Mouse (Mus musculus): ENCODE measurements around the gene Fstl4.
"Not testable (repeated sequence)": the region's sequence is repeated elsewhere in the genome, so short reads cannot be mapped to it uniquely, and the experiment has no call there.

The Fstl4 gene

GRCm38 (mm10) chr11:53087896-53088295, 323.5 kb downstream of the Fstl4 start:
- DNase-seq (ENCODE audit: low spot score), result not testable (repeated sequence)

- DNase-seq (ENCODE audit: low spot score), result no peak
Measured at GRCm38 (mm10) chr11:53091596-53091995, 327.2 kb downstream of the Fstl4 start.

- no peak for DNase-seq (ENCODE audit: low spot score)
Measured at GRCm38 (mm10) chr11:53096871-53097270, 332.4 kb downstream of the Fstl4 start.

GRCm38 (mm10) chr11:53097331-53097730, 332.9 kb downstream of the Fstl4 start:
- no peak for DNase-seq (ENCODE audit: low spot score)

DNA sequence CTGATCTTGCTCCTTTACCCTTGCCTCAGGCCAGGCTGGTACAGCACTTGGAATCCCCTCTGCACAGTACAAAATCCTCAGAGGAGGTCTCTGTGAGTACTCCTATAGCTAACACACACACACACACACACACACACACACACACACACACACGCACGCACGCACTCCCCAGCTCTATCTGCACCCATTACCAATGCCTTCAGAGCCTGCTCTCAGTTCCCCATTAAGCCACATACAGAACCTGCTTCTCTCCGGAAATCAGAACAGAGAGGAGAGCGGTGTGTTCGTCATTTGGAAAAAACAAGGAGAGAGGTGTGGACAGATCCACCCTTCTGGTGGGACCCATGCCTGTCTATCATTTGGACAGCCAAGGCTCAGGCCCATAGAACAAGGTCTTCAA, 333.4 kb downstream of the Fstl4 start:
- no peak for DNase-seq (ENCODE audit: low spot score)

DNA sequence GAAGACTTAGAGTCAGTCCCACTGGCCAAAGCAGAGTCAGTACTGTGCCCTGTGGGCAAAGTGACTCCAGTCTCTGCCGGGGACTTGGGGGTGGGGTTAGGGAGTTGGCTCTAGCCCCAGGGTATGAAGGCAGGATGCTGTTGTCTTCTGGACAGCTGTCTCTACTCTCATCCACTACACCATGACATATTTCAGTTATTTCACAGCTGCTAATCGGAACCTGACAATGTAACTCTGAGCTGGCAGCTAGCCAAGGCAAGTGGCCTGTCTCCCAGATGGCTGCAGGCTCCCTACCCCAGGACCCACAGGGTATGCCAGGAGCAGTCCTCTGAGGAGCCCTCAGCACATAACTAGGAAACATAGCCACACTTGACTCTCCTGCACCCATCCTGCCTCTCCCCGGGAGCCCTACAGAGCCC, 334.4 kb downstream of the Fstl4 start:
- DNase-seq (ENCODE audit: low spot score), result no peak

GRCm38 (mm10) chr11:53099322-53099721, 334.9 kb downstream of the Fstl4 start:
- DNase-seq (ENCODE audit: low spot score), result no peak

- no peak for DNase-seq (ENCODE audit: low spot score)
Measured at GRCm38 (mm10) chr11:53101732-53102131, 337.3 kb downstream of the Fstl4 start.

DNA sequence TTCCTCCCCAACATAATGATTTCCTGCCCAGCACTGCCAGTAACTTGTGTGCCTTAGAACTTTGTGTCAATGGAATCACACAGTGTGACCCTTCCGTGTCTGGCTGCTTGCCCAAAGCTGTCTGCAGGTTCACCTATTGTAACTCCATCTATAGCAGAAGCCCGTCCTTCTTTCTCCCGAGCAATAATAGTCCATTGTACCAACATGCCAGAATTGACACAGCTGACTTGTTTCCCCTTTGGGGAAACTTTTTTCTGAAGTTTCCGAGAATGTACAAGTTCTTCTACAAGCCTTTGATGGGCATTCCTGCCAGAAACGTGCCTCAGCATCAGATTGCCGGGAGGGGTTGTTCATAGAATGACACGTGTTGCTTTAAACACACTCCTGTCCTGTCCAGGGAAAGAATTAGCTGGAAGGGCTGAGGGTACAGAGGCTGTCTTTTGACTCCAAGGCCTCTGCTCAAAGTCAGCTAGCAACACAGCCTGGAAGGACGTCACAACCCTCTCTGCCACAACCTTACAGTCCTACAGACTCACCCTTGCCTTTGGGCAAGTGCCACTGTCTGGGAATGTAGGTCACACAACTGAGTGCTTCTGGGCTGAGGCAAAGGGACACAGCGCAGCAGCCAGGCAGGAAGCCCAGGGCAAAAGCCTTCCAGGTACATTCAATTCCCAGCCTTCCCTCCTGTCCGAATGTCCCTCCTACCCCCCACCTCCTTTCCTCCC, 339.3 kb downstream of the Fstl4 start:
- no peak for DNase-seq (ENCODE audit: low spot score)

- DNase-seq (ENCODE audit: low spot score), result no peak
Measured at GRCm38 (mm10) chr11:53107706-53108105, 343.3 kb downstream of the Fstl4 start.

- DNase-seq (ENCODE audit: low spot score), result no peak
Measured at GRCm38 (mm10) chr11:53108798-53109197, 344.4 kb downstream of the Fstl4 start.

DNA sequence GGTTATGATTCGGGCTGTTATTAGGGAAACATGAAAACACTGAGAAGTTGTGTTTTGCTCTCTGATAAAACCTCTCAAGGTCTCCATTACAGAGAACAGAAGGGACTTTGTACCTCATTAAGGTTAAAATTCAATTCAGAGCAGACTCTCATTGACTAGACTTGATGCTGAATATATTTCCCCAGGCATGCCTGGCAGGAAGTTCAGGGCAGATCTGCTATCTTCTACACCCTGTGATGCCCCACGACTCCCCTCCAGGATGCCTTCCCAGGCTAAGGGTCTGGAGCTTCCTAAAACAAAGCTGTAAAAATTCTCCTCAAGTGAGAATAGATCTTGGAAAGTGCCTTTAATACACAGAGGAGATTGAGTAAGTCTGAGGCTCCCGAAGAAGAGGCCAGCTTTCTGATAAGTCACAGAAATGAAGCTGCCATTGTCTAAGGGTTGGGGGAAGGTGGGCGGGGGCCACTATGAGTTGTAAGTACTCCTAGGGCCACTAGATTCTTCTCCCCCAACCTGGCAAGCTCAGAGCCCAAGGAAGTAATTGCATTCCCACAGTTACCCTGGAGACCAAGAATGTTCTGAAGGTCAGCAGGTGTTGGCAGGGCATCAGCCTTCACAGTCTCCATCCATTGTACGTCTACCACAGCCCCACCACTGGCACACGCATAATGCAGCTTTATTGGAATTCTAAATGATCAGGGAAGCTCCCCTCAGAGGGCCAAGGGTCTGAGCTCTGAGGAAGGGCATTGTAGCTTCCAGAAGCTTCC, 345.4 kb downstream of the Fstl4 start:
- no peak for DNase-seq (ENCODE audit: low spot score)

GRCm38 (mm10) chr11:53115711-53116110, 351.3 kb downstream of the Fstl4 start:
- DNase-seq (ENCODE audit: low spot score), result no peak

- no peak for DNase-seq (ENCODE audit: low spot score)
Measured at GRCm38 (mm10) chr11:53116356-53116755, 351.9 kb downstream of the Fstl4 start.

GRCm38 (mm10) chr11:53118226-53118965, 354.0 kb downstream of the Fstl4 start:
- no peak for DNase-seq (ENCODE audit: low spot score)

DNA sequence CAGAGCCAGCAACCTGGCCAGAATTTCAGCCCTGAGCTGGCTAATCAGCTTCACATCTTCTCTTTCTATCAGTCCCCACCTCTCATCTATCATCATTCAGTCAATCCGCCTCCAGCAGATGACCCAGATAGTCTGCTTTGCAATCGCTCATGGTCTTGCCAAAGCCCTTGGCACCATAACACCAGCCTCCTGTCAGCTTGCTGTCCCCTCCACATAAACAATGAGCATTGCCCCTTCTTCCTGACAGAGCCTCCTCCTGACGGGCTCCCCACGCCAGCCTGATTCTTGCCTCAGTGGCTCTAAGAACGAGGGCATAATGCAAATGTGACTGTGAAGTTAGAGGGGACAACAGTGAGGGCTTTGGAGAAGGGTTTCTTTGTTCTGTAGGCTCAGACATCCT, 355.5 kb downstream of the Fstl4 start:
- no peak for DNase-seq (ENCODE audit: low spot score)

GRCm38 (mm10) chr11:53121208-53121607, 356.8 kb downstream of the Fstl4 start:
- DNase-seq (ENCODE audit: low spot score), result no peak

DNA sequence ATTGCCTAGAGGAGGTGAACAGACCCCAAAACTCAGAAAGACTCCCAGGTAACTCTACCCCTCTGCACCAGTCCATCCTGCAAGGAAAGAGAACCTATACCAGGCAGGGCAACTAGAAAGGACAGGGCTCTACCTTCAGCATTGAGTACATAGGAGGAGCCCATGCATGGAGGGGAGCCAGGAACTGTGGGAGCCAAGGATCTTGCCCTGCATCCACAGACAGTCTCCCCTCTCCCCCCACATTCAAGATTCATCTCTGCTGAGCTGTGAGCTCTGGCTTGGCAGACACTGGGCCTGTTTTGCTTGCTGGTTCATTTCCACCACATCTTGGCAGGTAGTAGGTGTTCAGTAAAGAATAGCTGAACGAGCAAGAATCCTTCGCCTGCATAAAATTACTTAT, 360.4 kb downstream of the Fstl4 start:
- no peak for DNase-seq (ENCODE audit: low spot score)

GRCm38 (mm10) chr11:53126660-53127059, 362.2 kb downstream of the Fstl4 start:
- DNase-seq (ENCODE audit: low spot score), result no peak

DNA sequence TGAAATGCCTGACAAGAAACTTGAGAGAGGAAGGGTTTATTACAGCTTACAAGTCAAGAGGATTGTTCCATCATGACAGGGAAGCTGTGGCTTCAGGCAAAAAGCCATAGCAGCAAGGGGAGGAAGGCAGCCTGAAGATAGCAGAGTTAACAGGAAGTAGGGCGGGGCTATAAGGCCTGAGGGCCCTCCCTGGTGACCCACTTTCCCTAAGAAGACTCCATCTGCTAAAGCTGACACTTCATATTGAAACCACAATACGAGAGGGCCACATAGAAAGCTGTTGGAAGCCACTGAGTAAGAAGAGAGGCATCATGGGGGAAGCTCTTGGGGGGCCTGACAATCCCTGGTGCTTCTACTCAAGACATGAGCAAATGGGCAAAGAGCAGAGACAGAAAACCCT, 364.2 kb downstream of the Fstl4 start:
- no peak for DNase-seq (ENCODE audit: low spot score)

DNA sequence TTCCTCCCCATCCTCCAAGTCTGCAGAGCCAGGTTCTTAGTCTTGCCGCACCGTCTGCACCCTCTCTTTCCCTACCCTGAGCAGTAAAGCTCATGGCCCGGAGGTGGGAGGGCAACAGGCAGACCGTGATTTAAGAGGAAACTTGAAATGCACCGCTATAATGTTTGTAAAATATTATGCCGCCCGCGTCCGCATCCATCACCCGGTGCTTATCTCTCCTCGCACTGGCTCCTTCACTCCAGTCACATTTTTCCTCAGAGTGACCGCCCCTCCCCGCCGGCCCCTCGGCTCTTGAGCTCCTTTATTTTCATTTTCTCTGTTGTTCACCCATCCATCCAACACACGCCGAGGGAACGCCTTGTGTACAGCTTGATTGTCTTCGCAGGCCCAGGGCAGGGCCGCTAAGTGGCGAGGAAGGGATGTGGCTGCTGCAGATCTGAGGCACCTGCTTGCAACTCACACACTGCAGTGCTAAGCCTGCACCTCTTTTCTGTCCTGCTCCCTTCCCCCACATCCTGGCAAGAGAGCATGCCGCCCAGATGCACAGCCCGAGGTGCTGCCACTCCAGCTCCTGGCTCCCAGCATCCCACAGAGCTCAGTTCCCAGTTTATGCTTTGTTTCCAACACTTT, 368.1 kb downstream of the Fstl4 start:
- no peak for DNase-seq (ENCODE audit: low spot score)

- no peak for DNase-seq (ENCODE audit: low spot score)
Measured at GRCm38 (mm10) chr11:53136371-53136770, 371.9 kb downstream of the Fstl4 start.
